Mouse (Mus musculus): ENCODE results near the gene Spaca1. TPM values are rescaled to one million over a fixed set of nuclear protein-coding genes. Genes with fewer than 3 reads are reported as not detected.

The Spaca1 gene
- polyA plus RNA-seq, 1 experiment from 2014 or later, result 0.28 TPM

DNA sequence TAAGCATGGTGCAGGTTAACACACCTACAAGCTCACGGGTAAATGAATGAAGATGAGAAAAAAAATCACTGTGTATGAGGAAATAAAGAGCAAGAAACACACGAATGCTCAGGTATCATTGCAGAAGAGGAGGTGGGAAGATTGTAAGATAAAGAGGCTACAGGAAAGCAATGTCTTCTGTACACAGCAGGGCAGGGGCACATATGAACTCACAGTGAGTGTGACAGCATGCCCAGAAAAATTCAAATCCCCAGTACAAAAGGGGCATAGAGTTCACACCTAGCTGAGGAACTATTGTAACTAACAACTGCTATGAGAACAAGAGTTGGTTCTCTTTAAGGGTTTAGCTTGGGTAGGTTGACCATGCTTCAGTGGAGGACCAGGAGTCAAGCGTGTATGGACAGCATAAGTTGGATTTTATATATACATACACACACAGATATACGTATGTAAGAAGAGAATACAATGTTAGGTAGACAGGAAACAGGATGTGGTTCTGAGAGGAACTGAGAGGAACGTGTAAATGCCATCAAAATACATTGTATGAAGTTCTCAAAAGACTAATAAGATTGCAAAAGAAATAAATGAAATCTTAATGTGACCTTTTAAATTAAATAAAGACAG is 61.4 kb downstream of the Spaca1 start:
- Histone ChIP-seq H3K9ac (replicated peaks; ENCODE audit: low read depth, low read length) (no peak overlapping the region), H3K4me2 (ENCODE audit: low read depth, low read length) (no peak overlapping the region), H3K4me1 (ENCODE audit: control insufficient read depth, insufficient read depth, low read length) (no peaks in the 10 kb centered on the region), H3K27me3 (ENCODE audit: control insufficient read depth, insufficient read depth, low read length) (no peaks in the 10 kb centered on the region), H3K9me3 (ENCODE audit: control insufficient read depth, low read length) (no peaks in the 10 kb centered on the region), H3K36me3 (ENCODE audit: control insufficient read depth, insufficient read depth, low read length) (no peaks in the 10 kb centered on the region), H3K27ac (ENCODE audit: low read depth, low read length) (no peak overlapping the region), H3K4me3 (ENCODE audit: low read depth, low read length) (no peak overlapping the region)
- WGBS, result 82% methylated on average over 5 of the region's 5 CpGs
- ATAC-seq (ENCODE audit: low read depth), result no peak

Other genes starting within 250 kb of the Spaca1 start
- 74.6 and 88.0 TPM in 2 replicates for gene Cnr1, start 125.6 kb downstream of the Spaca1 start, polyA plus RNA-seq (2014; fragmentation: Nextera tagmentation; extraction: Ambion mirVana)

All from neural tube, embryonic 14.5 days (tissue).